Mouse (Mus musculus) heart, adult 8-10 months (tissue): ENCODE results near the gene Nell1. TPM values are rescaled to one million over a fixed set of nuclear protein-coding genes. Genes with fewer than 3 reads are reported as not detected.

Source experiments
- DNase-seq: peaks from one replicate; pipeline ENCODE4 v3.0.0; 2022; ENCODE audit warnings: low spot score
- total RNA-seq, 4 experiments: library from RNA; stranded (reverse); gene quantifications; 2 replicates each; pipeline ENCODE4 v1.2.4; 2022

The Nell1 gene
- total RNA-seq, 4 experiments from 2014 or later: 0.09 TPM; not detected in 3

- no peak for DNase-seq
Observed at GRCm38 (mm10) chr7:50260016-50260415, 285.4 kb downstream of the Nell1 start.

- no peak for DNase-seq
Observed at GRCm38 (mm10) chr7:50295508-50295907, 320.8 kb downstream of the Nell1 start.

DNA sequence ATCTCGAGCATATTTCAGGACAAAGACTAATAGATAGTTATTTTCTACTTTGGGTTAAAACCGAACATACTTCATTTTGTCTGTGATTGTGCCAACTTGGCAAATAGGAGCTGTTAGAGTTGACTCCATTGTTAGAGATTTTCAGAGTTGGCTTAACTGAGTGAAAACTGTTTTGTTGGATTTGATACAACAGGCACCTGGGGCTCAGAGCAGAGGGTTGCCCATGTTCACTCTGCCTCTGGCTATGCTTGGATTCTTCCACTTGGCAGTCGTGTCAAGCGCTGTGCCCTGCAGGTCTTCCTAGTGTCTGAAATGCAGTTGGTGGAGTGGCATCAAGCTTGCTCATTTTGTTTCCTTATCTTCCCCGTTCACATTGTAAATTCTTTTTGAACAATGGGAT, 363.6 kb downstream of the Nell1 start:
- DNase-seq: no peak

- DNase-seq: no peak
Observed at GRCm38 (mm10) chr7:50338757-50339156, 364.1 kb downstream of the Nell1 start.

GRCm38 (mm10) chr7:50351564-50351963, 376.9 kb downstream of the Nell1 start:
- DNase-seq: no peak

- DNase-seq: no peak
Observed at GRCm38 (mm10) chr7:50357213-50357612, 382.5 kb downstream of the Nell1 start.

- DNase-seq: no peak
Observed at GRCm38 (mm10) chr7:50362039-50362438, 387.4 kb downstream of the Nell1 start.

GRCm38 (mm10) chr7:50374876-50375275, 400.2 kb downstream of the Nell1 start:
- DNase-seq: no peak

DNA sequence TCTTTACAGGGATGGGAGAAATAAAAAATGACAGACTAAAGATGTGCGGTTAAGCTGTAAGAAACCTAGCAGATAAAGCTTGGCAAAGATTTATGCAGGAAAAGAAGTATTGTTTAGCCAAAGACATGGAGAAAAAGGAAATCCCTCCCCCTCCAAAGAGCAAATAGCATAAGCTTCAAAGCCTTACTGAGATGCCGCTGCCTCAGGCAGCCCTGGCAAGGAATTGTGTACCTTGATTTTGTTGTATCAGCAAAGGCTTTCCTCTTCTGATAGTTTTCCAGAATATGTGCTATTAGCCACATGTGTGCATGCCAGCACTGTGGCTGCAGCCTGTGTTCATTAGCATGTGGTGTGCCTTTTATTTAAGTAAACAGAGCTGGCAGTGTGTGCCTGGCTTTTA, 435.8 kb downstream of the Nell1 start:
- DNase-seq: no peak

- no peak for DNase-seq
Observed at GRCm38 (mm10) chr7:50419976-50420375, 445.3 kb downstream of the Nell1 start.

- DNase-seq: no peak
Observed at GRCm38 (mm10) chr7:50422422-50423195, 447.9 kb downstream of the Nell1 start.

DNA sequence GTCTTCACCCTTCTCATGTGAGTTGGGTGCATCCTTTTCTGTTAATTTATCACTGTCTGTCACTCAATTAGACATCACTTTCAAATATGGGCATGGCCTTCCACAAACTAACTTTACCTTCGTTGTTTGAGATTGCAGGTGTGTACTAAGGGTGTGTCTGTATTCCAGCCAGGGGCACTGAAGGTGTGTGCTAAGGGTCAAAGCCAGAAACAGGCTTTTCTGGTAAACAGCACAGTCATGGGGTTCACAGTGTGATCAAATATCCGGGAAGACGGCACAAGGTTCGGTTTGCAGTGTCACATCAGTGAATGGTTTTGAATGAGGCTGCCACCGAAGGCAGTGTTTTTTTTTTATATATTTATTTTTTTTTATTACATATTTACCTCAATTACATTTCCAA, 455.1 kb downstream of the Nell1 start:
- no peak for DNase-seq

DNA sequence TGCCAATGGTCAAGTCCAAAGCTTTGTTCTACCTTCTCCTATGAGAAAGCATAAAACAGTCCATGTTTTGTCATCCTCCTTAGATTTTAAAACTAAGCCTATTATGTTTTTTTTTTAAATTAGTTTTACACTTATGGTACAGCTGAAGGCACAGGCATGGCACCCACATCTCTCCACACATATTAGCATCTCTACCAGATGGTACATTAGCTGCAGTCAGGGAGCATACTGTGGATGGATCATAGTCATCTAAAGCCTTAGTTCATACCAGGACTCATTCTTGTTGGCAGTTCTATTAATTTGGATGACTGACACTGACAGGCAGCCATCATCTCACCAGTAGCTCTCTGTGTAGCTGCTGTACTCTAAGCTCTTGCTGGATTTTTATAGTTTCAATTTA, 466.6 kb downstream of the Nell1 start:
- no peak for DNase-seq

DNA sequence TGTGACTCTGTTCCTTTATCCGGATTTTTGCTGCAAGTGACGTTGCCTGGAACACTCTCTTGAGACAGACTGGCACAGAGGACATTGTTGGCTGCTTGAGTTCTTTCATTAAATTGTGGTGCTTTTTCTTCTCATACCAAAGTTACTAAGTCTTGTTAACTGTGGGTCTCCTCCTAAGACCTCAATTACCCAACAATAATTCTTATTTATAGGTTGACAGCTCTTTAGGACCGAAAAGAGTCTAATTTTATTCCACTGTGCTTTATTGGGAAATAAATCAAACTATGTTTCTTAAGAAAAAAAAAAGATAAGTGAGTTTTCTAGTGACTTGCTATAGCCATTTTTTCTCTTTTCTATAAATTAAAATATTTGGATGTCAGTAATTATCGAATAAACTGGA, 472.7 kb downstream of the Nell1 start:
- no peak for DNase-seq

- no peak for DNase-seq
Observed at GRCm38 (mm10) chr7:50467742-50468141, 493.1 kb downstream of the Nell1 start.

- no peak for DNase-seq
Observed at GRCm38 (mm10) chr7:50470555-50470954, 495.9 kb downstream of the Nell1 start.

- DNase-seq: no peak
Observed at GRCm38 (mm10) chr7:50482011-50482410, 507.3 kb downstream of the Nell1 start.

DNA sequence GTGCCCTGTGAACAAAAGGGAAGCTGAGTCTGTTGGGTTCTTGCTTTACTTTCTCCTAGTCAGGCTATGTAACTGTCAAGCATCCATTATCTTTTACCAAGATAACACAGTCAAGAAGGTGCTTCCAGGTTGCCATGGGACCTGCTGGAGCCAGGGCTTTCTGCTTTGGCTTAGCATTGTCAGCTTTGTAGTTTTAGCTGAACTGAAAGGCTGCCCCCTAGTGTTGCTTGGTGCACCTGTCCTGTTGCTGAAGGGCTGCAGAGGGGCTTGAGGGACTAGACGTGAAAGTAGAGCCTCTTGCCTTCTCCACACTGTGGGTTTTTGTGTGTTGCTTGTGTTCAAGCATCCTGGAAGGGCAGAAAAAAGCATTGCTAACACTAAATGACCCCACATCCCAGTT, 510.6 kb downstream of the Nell1 start:
- DNase-seq: no peak

GRCm38 (mm10) chr7:50486884-50487420, 512.3 kb downstream of the Nell1 start:
- DNase-seq: no peak

GRCm38 (mm10) chr7:50501562-50501961, 526.9 kb downstream of the Nell1 start:
- DNase-seq: no peak

- DNase-seq: no peak
Observed at GRCm38 (mm10) chr7:50507047-50507446, 532.4 kb downstream of the Nell1 start.

GRCm38 (mm10) chr7:50514830-50515229, 540.2 kb downstream of the Nell1 start:
- DNase-seq: no peak

DNA sequence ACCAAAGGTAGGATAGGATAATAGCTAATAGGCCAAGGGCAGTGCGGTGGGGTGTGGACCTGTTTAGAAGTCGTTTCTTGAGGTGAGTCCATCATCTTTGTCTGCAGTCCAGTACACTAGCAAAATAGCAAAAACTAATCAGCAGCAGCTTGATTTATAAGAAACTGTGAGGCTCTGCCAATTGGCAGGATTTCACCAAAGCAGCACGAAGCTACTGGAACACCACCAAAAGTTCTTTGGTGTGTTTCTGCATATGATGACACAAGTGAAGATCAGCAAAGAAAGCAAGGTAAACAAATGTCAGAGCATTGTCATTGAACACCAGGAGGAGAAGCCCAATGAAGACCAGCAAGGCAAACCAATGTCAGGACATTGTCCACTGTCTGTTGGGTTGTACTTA, 542.0 kb downstream of the Nell1 start:
- no peak for DNase-seq

- no peak for DNase-seq
Observed at GRCm38 (mm10) chr7:50543373-50543772, 568.7 kb downstream of the Nell1 start.
